Mouse (Mus musculus) intestine, postnatal 0 days (tissue): ENCODE data around the gene Ube2r2. TPM values are rescaled to one million over a fixed set of nuclear protein-coding genes. Genes with fewer than 3 reads are reported as not detected.

ENCODE experiments used
- ATAC-seq: fragments of 200-750 bp; cut with Nextera tagmentation; 2 replicates; pipeline ENCODE4 v1.8.0; 2017; ENCODE audit warnings: mild to moderate bottlenecking, moderate TSS enrichment, moderate library complexity
- H3K27ac ChIP-seq: fragments of 300-500 bp; sonication (generic); 2 replicates; pipeline ENCODE4 v1.5.1; 2014; ENCODE audit warnings: mild to moderate bottlenecking, low read depth, low read length, moderate library complexity
- H3K27me3 ChIP-seq: fragments of 300-500 bp; sonication (generic); replicated peaks from 2 replicates; pipeline ENCODE4 v1.6.1; 2014; ENCODE audit warnings: low read length, mixed read lengths; ENCODE audit not compliant: control insufficient read depth, insufficient read depth
- H3K36me3 ChIP-seq: fragments of 300-500 bp; sonication (generic); 2 replicates; pipeline ENCODE4 v1.6.1; 2014; ENCODE audit warnings: mild to moderate bottlenecking, moderate library complexity; ENCODE audit not compliant: control insufficient read depth, insufficient read depth
- H3K4me1 ChIP-seq: fragments of 300-500 bp; sonication (generic); replicated peaks from 2 replicates; pipeline ENCODE4 v1.6.1; 2014; ENCODE audit warnings: antibody characterized with exemption, low read length, mixed read lengths; ENCODE audit not compliant: control insufficient read depth, insufficient read depth
- H3K4me2 ChIP-seq: fragments of 300-500 bp; sonication (generic); replicated peaks from 2 replicates; pipeline ENCODE4 v1.6.1; 2014; ENCODE audit warnings: low read depth, mild to moderate bottlenecking, moderate library complexity
- H3K4me3 ChIP-seq: fragments of 300-500 bp; sonication (generic); 2 replicates; pipeline ENCODE4 v1.5.1; 2014; ENCODE audit warnings: low read depth, low read length
- H3K9ac ChIP-seq: fragments of 300-500 bp; sonication (generic); 2 replicates; pipeline ENCODE4 v1.6.1; 2014; ENCODE audit warnings: mild to moderate bottlenecking, low read depth, low read length
- H3K9me3 ChIP-seq: fragments of 300-500 bp; sonication (generic); 2 replicates; pipeline ENCODE4 v1.6.1; 2016; ENCODE audit warnings: mixed run types; ENCODE audit not compliant: control insufficient read depth
- CTCF ChIP-seq: sonication (generic); IDR thresholded peaks from 2 replicates; pipeline ENCODE4 v1.5.1; 2016; ENCODE audit warnings: low read depth, mild to moderate bottlenecking, control low read depth, antibody characterized with exemption, moderate library complexity
- WGBS: fragments of 180-500 bp; shearing (Covaris S2); extraction: QIAGEN DNeasy Blood & Tissue Kit; methylation state at CpG from one replicate; pipeline ENCODE4 v1.1.7; 2014; 5-methylcytosine and 5-hydroxymethylcytosine counted together
- polyA plus RNA-seq: library from polyadenylated mRNA; unstranded; fragments of >200 nt; fragmentation: Nextera tagmentation; extraction: Ambion mirVana; gene quantifications from 2 replicates; pipeline ENCODE4 v1.2.1, GENCODE M21; 2015

Gene Ube2r2
- polyA plus RNA-seq, 1 experiment from 2014 or later, result 64.5 TPM

DNA sequence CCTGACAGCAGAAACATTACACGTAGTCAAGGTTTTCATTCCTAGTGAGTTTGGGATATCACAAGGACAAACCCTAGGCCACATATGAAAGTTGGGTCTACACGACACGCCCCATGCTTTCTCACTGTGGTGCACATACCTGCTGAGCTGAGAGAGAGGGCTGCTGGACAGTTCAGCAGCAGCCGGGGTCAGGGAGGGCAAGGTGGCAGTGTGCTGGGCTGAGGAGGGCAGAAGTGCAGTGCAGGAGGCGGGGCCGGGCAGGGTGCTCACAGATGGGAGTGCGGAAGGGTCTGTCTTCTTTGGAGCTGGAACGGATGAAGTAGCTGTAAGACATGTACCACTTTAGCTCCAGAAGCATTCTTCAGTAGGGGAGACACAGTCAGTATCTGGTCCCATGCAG is 66.6 kb downstream of the Ube2r2 start:
- no peak overlapping the region for H3K9ac ChIP-seq
- no peaks in the 10 kb centered on the region for H3K27me3 ChIP-seq
- 85% methylated on average over 8 of the region's 8 CpGs for WGBS
- ATAC-seq, result no peak
- H3K4me2 ChIP-seq, result no peak overlapping the region
- TF ChIP-seq CTCF, result no peak
- no peak overlapping the region for H3K27ac ChIP-seq
- H3K9me3 ChIP-seq, result no peaks in the 10 kb centered on the region
- no peak overlapping the region for H3K4me3 ChIP-seq
- peaks cover 91% of the 10 kb centered on the region for H3K36me3 ChIP-seq
- H3K4me1 ChIP-seq, result no peaks in the 10 kb centered on the region

DNA sequence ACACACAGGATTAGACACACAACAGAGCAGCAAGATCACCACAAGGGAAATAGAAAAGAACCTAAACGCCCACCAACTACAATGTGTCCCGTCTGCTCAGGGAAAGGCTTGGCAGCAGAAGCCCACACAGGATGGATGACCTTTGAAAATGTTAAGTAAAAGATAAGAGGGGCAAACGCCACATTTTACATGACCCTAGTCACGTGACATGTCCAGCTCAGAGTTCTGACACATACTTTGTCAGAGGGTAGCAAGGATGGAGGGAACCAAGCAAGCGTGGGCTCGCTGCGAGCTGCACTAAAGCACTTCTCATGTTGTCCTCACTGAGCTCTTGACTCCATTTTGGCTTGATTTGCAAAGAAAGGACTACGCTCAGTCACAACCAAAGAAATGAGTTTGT is 70.2 kb downstream of the Ube2r2 start:
- WGBS, result 87% methylated on average over 8 of the region's 8 CpGs
- no peak overlapping the region for H3K9ac ChIP-seq

DNA sequence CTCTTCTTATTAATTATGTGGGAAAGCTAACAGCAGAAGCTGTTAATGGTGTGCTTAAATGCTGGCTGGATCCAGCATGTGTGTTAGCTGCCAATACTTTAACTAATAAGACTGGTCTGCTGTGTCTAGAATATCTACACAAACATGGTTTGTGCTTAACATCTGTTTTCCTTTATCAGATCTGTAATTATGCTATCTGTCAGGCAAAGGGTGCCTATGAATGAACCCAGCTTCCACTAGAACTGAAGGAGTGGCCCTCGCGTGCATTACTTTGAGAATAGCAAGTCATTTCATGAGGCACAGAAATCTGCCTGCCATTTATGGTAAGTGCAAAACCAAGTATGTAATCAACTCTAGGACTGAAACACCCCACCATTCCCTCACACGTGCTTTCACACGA is 72.5 kb downstream of the Ube2r2 start:
- Histone ChIP-seq H3K9me3 (no peaks in the 10 kb centered on the region), H3K9ac (no peak overlapping the region), H3K4me3 (no peak overlapping the region), H3K4me1 (no peaks in the 10 kb centered on the region), H3K4me2 (no peak overlapping the region), H3K36me3 (peaks cover 76% of the 10 kb centered on the region), H3K27ac (no peak overlapping the region), H3K27me3 (no peaks in the 10 kb centered on the region)
- WGBS, result 67% methylated on average over 4 of the region's 4 CpGs
- no peak for ATAC-seq
- TF ChIP-seq CTCF, result no peak

More for the DNA sequence above, 70.2 kb downstream of the Ube2r2 start:
- TF ChIP-seq CTCF, result no peak
- Histone ChIP-seq H3K36me3 (peaks cover 84% of the 10 kb centered on the region), H3K4me3 (no peak overlapping the region), H3K27me3 (no peaks in the 10 kb centered on the region), H3K4me2 (no peak overlapping the region), H3K27ac (no peak overlapping the region), H3K9me3 (no peaks in the 10 kb centered on the region), H3K4me1 (no peaks in the 10 kb centered on the region)
- no peak for ATAC-seq

DNA sequence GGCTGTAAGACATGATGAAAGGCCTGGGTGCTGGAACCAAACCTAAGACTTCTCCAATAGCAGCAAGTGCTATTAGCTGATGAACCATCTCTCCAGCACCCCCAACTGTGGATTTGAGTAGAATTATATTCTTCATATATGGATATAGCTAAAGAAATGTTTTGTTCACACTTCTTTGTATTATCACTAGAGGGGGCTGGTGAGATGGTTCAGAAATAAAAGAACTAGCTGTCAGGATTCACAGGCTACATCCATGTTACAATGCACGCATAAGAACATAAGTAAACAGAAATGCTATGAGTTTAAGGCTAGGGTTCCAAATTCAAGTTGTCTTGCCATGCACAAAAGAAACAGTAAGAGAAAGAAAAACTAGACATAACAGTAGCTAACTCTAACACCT is 89.9 kb downstream of the Ube2r2 start:
- no peaks in the 10 kb centered on the region for H3K27me3 ChIP-seq
- peaks cover 64% of the 10 kb centered on the region for H3K36me3 ChIP-seq
- H3K4me3 ChIP-seq, result no peak overlapping the region
- H3K27ac ChIP-seq, result no peak overlapping the region
- peak; percentile 67 for TF ChIP-seq CTCF
- 81% methylated on average over 1 of the region's 1 CpGs for WGBS
- no peak overlapping the region for H3K4me2 ChIP-seq
- ATAC-seq, result no peak
- no peak overlapping the region for H3K9ac ChIP-seq
- H3K4me1 ChIP-seq, result no peaks in the 10 kb centered on the region
- H3K9me3 ChIP-seq, result no peaks in the 10 kb centered on the region

DNA sequence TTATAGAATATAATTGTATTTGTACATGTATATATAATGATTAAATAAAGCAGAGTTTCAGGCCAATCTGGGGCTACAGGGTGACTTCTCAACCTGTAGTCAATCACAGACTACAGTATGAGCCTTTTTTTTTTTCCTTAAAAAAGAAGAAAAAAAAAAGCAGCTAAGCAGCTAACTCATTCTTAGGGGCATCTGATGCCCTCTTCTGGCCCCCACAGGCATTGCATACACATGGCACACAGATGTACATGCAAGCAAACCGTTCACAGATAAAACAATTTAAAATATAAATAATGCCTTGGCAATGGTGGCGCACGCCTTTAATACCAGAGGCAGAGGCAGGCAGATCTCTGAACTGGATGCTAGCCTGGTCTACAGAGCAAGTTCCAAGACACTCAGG is 90.8 kb downstream of the Ube2r2 start:
- ATAC-seq, result no peak
- H3K27ac ChIP-seq, result no peak overlapping the region
- H3K4me2 ChIP-seq, result no peak overlapping the region
- WGBS, result 76% methylated on average over 3 of the region's 3 CpGs
- H3K4me3 ChIP-seq, result no peak overlapping the region
- no peaks in the 10 kb centered on the region for H3K9me3 ChIP-seq
- H3K27me3 ChIP-seq, result no peaks in the 10 kb centered on the region
- peak; percentile 67 for TF ChIP-seq CTCF
- H3K9ac ChIP-seq, result no peak overlapping the region
- H3K4me1 ChIP-seq, result no peaks in the 10 kb centered on the region
- H3K36me3 ChIP-seq, result peaks cover 65% of the 10 kb centered on the region

DNA sequence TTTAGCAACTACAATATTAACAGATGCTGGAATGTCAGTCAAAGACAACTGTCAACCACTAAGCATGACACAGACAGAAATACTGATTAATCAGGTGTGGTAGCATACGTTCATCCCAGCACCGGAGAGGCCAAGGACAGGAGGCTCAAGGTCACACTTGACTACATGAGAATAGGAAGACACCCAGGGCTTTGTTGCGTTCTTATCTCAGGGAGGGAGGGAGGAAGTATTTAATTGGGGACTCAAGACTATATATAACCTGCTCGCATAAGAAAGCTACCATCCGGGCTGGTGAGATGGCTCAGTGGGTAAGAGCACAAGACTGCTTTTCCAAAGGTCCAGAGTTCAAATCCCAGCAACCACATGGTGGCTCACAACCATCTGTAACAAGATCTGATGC is 100.1 kb downstream of the Ube2r2 start:
- H3K4me3 ChIP-seq, result no peak overlapping the region
- H3K27me3 ChIP-seq, result no peaks in the 10 kb centered on the region
- no peak overlapping the region for H3K27ac ChIP-seq
- TF ChIP-seq CTCF, result no peak
- no peak overlapping the region for H3K4me2 ChIP-seq
- no peaks in the 10 kb centered on the region for H3K9me3 ChIP-seq
- no peak overlapping the region for H3K9ac ChIP-seq
- WGBS, result 77% methylated on average over 5 of the region's 5 CpGs
- no peak for ATAC-seq
- H3K4me1 ChIP-seq, result no peaks in the 10 kb centered on the region
- peaks cover 41% of the 10 kb centered on the region for H3K36me3 ChIP-seq

DNA sequence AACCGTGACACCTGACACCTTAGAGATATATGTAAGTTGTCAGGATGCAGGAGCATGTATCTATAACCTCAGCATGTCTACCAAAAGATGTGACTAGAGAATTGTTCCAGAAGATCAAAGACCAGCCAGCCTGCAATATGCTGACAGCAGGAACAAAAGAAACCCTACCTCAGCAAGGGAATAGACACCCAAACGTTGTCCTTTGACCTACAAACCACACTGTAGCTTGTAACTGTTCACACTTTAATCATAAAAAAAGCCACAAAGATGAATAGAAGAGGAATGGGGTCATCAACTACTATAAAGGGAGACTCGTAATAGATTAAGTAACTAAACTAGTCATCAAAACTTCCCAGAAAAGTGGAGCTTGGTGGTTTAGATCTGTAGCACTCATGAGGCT is 105.4 kb downstream of the Ube2r2 start:
- ATAC-seq, result no peak

More for the DNA sequence above, 105.4 kb downstream of the Ube2r2 start:
- 65% methylated on average over 3 of the region's 3 CpGs for WGBS
- Histone ChIP-seq H3K9me3 (no peaks in the 10 kb centered on the region), H3K4me1 (no peaks in the 10 kb centered on the region), H3K4me2 (no peak overlapping the region), H3K27ac (no peak overlapping the region), H3K4me3 (no peak overlapping the region), H3K9ac (no peak overlapping the region), H3K27me3 (no peaks in the 10 kb centered on the region), H3K36me3 (peaks cover 4% of the 10 kb centered on the region; the same call in 1 of the 2 replicates)
- no peak for TF ChIP-seq CTCF

Other genes with a start within 250 kb of the Ube2r2 start
- gene Spink4, start 215.7 kb upstream of the Ube2r2 start, polyA plus RNA-seq, result 419 and 610 TPM in 2 replicates
- gene Bag1, start 187.4 kb upstream of the Ube2r2 start, polyA plus RNA-seq, result 120 and 138 TPM in 2 replicates
- gene Chmp5, start 187.3 kb upstream of the Ube2r2 start, polyA plus RNA-seq, result 133 and 136 TPM in 2 replicates
- 25.9 and 27.9 TPM in 2 replicates for gene Nfx1, start 164.8 kb upstream of the Ube2r2 start, polyA plus RNA-seq
- gene Aqp7, start 87.6 kb upstream of the Ube2r2 start, polyA plus RNA-seq, result 9.9 and 14.1 TPM in 2 replicates
- 4.1 and 7.4 TPM in 2 replicates for gene Aqp3, start 37.6 kb upstream of the Ube2r2 start, polyA plus RNA-seq
- gene Nol6, start 11.3 kb upstream of the Ube2r2 start, polyA plus RNA-seq, result 7.7 and 8.4 TPM in 2 replicates
- gene Ubap2, start 139.4 kb downstream of the Ube2r2 start, polyA plus RNA-seq, result 15.3 and 17.7 TPM in 2 replicates
- 27.0 and 29.1 TPM in 2 replicates for gene Dcaf12, start 179.1 kb downstream of the Ube2r2 start, polyA plus RNA-seq
- 36.3 and 44.7 TPM in 2 replicates for gene Ubap1, start 213.3 kb downstream of the Ube2r2 start, polyA plus RNA-seq